Mouse (Mus musculus) kidney, postnatal 0 days (tissue): ENCODE data around the gene Nbea. TPM values are rescaled to one million over a fixed set of nuclear protein-coding genes. Genes with fewer than 3 reads are reported as not detected.

Source experiments
- ATAC-seq: fragments of 200-750 bp; cut with Nextera tagmentation; replicated peaks from 2 replicates; pipeline ENCODE4 v1.8.0; 2017; ENCODE audit warnings: low read depth, moderate number of reproducible peaks, moderate TSS enrichment, moderate library complexity; ENCODE audit not compliant: low FRiP score
- DNase-seq: peaks from one replicate; pipeline ENCODE4 v3.0.0-alpha.2; 2016; ENCODE audit warnings: low spot score
- H3K27ac ChIP-seq: fragments of 300-500 bp; sonication (generic); 2 replicates; pipeline ENCODE4 v1.5.1; 2014; ENCODE audit warnings: mild to moderate bottlenecking
- H3K27me3 ChIP-seq: fragments of 300-500 bp; sonication (generic); 2 replicates; pipeline ENCODE4 v1.6.1; 2014; ENCODE audit warnings: low read length, mixed read lengths; ENCODE audit not compliant: insufficient read depth
- H3K36me3 ChIP-seq: fragments of 300-500 bp; sonication (generic); 2 replicates; pipeline ENCODE4 v1.6.1; 2014; ENCODE audit warnings: low read length, mixed read lengths; ENCODE audit not compliant: insufficient read depth
- H3K4me1 ChIP-seq: fragments of 300-500 bp; sonication (generic); replicated peaks from 2 replicates; pipeline ENCODE4 v1.6.1; 2014; ENCODE audit warnings: antibody characterized with exemption, low read length, mixed read lengths; ENCODE audit not compliant: insufficient read depth
- H3K4me2 ChIP-seq: fragments of 300-500 bp; sonication (generic); 2 replicates; pipeline ENCODE4 v1.6.1; 2014; ENCODE audit warnings: mild to moderate bottlenecking, low read length, moderate library complexity, mixed read lengths
- H3K4me3 ChIP-seq: fragments of 300-500 bp; sonication (generic); replicated peaks from 2 replicates; pipeline ENCODE4 v1.5.1; 2014; ENCODE audit warnings: low read depth, low read length
- H3K9ac ChIP-seq: fragments of 300-500 bp; sonication (generic); 2 replicates; pipeline ENCODE4 v1.6.1; 2014; ENCODE audit warnings: low read depth, low read length
- H3K9me3 ChIP-seq: fragments of 300-500 bp; sonication (generic); replicated peaks from 2 replicates; pipeline ENCODE4 v1.6.1; 2016; ENCODE audit warnings: low read length, inconsistent platforms, mixed read lengths
- CTCF ChIP-seq: IDR thresholded peaks from 2 replicates; pipeline ENCODE4 v1.5.1; 2016; ENCODE audit warnings: antibody characterized with exemption, low read depth, mild to moderate bottlenecking, moderate library complexity
- WGBS: fragments of 180-500 bp; shearing (Covaris S2); extraction: QIAGEN DNeasy Blood & Tissue Kit; methylation state at CpG from one replicate; pipeline ENCODE4 v1.1.7; 2014; 5-methylcytosine and 5-hydroxymethylcytosine counted together
- polyA plus RNA-seq: library from polyadenylated mRNA; unstranded; fragments of >200 nt; fragmentation: Nextera tagmentation; extraction: Ambion mirVana; gene quantifications from 2 replicates; pipeline ENCODE4 v1.2.1, GENCODE M21; 2015

Gene Nbea
- 8.5 and 8.6 TPM in 2 replicates for polyA plus RNA-seq

- Histone ChIP-seq H3K9me3 (no peaks in the 10 kb centered on the region), H3K27ac (peak within 1 kb of the TSS; percentile 64), H3K4me1 (no peaks in the 10 kb centered on the region), H3K27me3 (no peaks in the 10 kb centered on the region), H3K36me3 (no peaks in the 10 kb centered on the region), H3K4me3 (peak within 1 kb of the TSS; percentile 93), H3K9ac (peak within 1 kb of the TSS; percentile 88), H3K4me2 (peak within 1 kb of the TSS; percentile 89)
- ATAC-seq = peak; percentile 84
- peak; percentile 53; the same call in 1 of the 2 replicates for TF ChIP-seq CTCF
- peak; percentile 86 for DNase-seq
- WGBS = under 1% methylated on average over 109 of the region's 131 CpGs
These were observed at the start of gene Nbea for GRCm38 (mm10) chr3:56183159-56184133. Gene Nbea (minus strand): TSS chr3:56183701.

DNA sequence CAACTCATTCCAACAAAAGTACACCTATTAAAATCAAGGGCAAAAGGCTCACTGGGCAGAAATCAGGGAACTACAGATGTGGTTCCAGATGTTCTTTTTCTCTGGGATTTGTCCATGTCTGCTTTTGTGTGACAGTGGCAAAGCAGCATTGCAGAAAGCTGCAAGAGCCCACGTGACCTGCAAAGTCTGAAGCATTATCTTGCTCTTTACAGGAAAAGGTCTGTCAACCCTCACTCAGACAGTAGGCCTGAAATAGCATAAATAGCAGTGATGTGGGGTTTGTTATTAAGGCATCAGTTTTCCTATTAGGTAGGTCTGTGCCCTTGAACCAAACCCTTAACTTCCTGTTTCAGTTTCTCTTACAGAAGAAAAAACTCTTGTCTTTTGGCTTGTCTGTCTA is 45.8 kb upstream of the Nbea start:
- Histone ChIP-seq H3K27ac (no peak overlapping the region), H3K4me1 (no peaks in the 10 kb centered on the region), H3K4me3 (no peak overlapping the region), H3K4me2 (no peak overlapping the region), H3K36me3 (no peaks in the 10 kb centered on the region), H3K27me3 (no peaks in the 10 kb centered on the region), H3K9ac (no peak overlapping the region), H3K9me3 (no peaks in the 10 kb centered on the region)
- ATAC-seq (no peak), DNase-seq (no peak)
- TF ChIP-seq CTCF = no peak
- 45% methylated on average over 1 of the region's 1 CpGs for WGBS

DNA sequence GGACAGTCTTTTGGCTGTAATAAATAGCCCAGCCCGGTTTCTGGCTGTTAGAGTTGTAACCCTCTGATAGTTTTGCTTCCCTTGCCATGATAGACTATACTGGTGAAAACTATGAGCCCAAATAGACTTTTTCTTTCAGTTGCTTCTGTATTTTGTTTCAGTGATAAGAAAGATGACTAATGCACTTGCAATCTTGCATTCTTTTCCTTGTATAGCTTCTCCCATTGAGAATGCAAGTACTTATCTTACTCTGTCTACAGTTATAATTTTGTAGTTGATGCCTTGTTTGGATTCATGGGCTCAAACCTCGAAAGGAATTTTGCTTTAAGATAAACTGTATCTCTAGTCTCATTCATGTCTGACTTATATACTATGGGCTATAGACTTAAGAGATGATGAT is 32.5 kb upstream of the Nbea start:
- H3K4me3 ChIP-seq = no peak overlapping the region
- H3K4me2 ChIP-seq = no peak overlapping the region
- DNase-seq (no peak), ATAC-seq (no peak)
- H3K36me3 ChIP-seq = no peaks in the 10 kb centered on the region
- no peaks in the 10 kb centered on the region for H3K9me3 ChIP-seq
- no peak overlapping the region for H3K9ac ChIP-seq
- no peaks in the 10 kb centered on the region for H3K4me1 ChIP-seq
- H3K27ac ChIP-seq = no peak overlapping the region
- no peaks in the 10 kb centered on the region for H3K27me3 ChIP-seq
- 64% methylated on average over 2 of the region's 2 CpGs for WGBS
- no peak for TF ChIP-seq CTCF

DNA sequence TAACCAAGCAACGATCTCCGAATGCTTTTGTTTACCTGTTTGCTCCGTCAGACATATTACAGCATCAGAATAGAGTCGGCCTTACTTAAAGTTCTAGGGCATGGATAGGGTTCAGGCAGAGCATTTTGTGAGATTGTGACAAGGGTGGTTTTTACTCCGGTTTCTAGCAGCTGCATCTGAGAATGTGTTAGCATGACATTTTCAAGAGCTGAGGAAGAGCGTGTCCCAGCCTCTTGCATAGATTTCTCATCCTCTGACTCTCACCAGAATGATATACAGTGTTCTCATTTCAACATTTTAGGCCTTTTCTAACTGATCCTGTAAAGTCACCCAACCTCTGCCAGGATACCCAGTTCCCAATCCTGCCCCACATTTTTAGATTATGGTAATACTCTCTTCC is 20.5 kb upstream of the Nbea start:
- no peaks in the 10 kb centered on the region for H3K4me1 ChIP-seq
- H3K9me3 ChIP-seq = no peaks in the 10 kb centered on the region
- H3K36me3 ChIP-seq = no peaks in the 10 kb centered on the region
- H3K4me2 ChIP-seq = no peak overlapping the region
- ATAC-seq (no peak), DNase-seq (no peak)
- no peak overlapping the region for H3K9ac ChIP-seq
- no peak overlapping the region for H3K27ac ChIP-seq
- no peaks in the 10 kb centered on the region for H3K27me3 ChIP-seq
- no peak for TF ChIP-seq CTCF
- WGBS = 87% methylated on average over 6 of the region's 6 CpGs
- no peak overlapping the region for H3K4me3 ChIP-seq

GRCm38 (mm10) chr3:56188238-56188637 is 4.7 kb upstream of the Nbea start:
- Histone ChIP-seq H3K27me3 (no peaks in the 10 kb centered on the region), H3K36me3 (no peaks in the 10 kb centered on the region), H3K27ac (no peak overlapping the region), H3K4me2 (no peak overlapping the region), H3K4me1 (no peaks in the 10 kb centered on the region), H3K9me3 (no peaks in the 10 kb centered on the region), H3K4me3 (no peak overlapping the region), H3K9ac (no peak overlapping the region)
- ATAC-seq (no peak), DNase-seq (no peak)
- TF ChIP-seq CTCF = no peak
- WGBS = 58% methylated on average over 1 of the region's 1 CpGs

- Histone ChIP-seq H3K4me1 (no peaks in the 10 kb centered on the region), H3K27me3 (no peaks in the 10 kb centered on the region), H3K9me3 (no peaks in the 10 kb centered on the region), H3K4me3 (no peak overlapping the region), H3K27ac (no peak overlapping the region), H3K36me3 (no peaks in the 10 kb centered on the region), H3K4me2 (no peak overlapping the region), H3K9ac (no peak overlapping the region)
- TF ChIP-seq CTCF = no peak
- DNase-seq = no peak
- no peak for ATAC-seq
- 55% methylated on average over 6 of the region's 6 CpGs for WGBS
These were observed 3.8 kb upstream of the Nbea start for GRCm38 (mm10) chr3:56187131-56187779.
